Mouse (Mus musculus) cortical plate, adult 2 months (tissue): ENCODE results near the gene Il2rg. TPM values are rescaled to one million over a fixed set of nuclear protein-coding genes. Genes with fewer than 3 reads are reported as not detected.

Experiments
- H3K27ac ChIP-seq: fragments of 200-500 bp; 2 replicates; pipeline ENCODE4 v1.5.1; 2012; ENCODE audit warnings: low read length, control low read depth, inconsistent platforms; ENCODE audit not compliant: insufficient read depth
- H3K4me1 ChIP-seq: fragments of 200-500 bp; 2 replicates; pipeline ENCODE4 v1.6.1; 2011; ENCODE audit warnings: low read length; ENCODE audit not compliant: control insufficient read depth, insufficient read depth
- H3K4me3 ChIP-seq: fragments of 200-500 bp; 2 replicates; pipeline ENCODE4 v1.5.1; 2011; ENCODE audit warnings: mild to moderate bottlenecking, low read length, control low read depth; ENCODE audit not compliant: insufficient read depth
- CTCF ChIP-seq: fragments of 200-500 bp; IDR thresholded peaks from 2 replicates; pipeline ENCODE4 v1.5.1; 2011; ENCODE audit warnings: mild to moderate bottlenecking, control low read depth, low read length; ENCODE audit not compliant: insufficient read depth; ENCODE audit errors: extremely low read depth
- POLR2A ChIP-seq: fragments of 200-500 bp; IDR thresholded peaks from 2 replicates; pipeline ENCODE4 v1.6.1; 2011; ENCODE audit warnings: mild to moderate bottlenecking, low read length, control low read depth; ENCODE audit not compliant: insufficient read depth; ENCODE audit errors: extremely low read depth
- polyA plus RNA-seq: library from polyadenylated mRNA; depleted of rRNA; stranded (reverse); fragments of >200 nt; gene quantifications from 2 replicates; pipeline ENCODE4 v1.2.3, GENCODE M21; 2012; rRNA removed

The Il2rg gene
- 2.4 TPM in 2 replicates for polyA plus RNA-seq

DNA sequence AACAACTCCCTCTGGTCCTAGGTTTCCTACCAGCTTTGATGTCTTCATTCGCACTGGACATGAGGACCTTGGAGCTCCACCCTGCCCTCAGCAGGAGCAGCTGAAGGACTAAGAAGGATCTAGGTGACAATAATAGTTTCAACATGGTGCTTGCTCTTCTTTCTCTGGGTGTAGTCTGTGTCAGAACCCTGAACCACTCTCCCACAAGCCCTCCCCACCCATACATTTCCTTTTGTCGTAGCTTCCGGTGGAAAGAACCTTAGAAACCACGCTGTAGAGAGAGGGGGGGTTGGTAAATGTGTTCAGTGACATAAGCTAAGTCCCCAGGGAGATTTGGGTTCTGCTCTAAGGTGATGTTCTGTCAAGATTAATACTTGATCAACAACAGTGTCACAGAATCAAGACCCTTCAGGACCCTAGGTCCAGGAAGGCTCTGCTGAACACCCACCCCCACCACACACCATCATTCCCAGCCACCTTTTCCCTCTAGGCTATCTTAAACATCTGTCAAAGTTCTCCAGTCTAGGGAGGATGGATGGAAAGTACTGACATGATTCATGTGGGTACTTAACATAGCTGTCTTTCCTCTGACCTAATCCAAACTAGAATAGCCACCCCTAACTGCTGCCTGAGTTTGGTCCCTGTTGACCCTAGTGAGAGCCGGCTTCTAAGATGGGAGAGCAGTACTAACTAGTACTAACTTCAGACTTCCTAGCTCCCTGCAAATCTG is at the start of gene Il2rg:
TSS of gene Il2rg (minus strand) at position 231 of the 730 bp plus-strand sequence.
- TF ChIP-seq CTCF (no peak), POLR2A (no peak)
- Histone ChIP-seq H3K27ac (no peak within 1 kb of the TSS), H3K4me1 (no peaks in the 10 kb centered on the region), H3K4me3 (no peak within 1 kb of the TSS)

DNA sequence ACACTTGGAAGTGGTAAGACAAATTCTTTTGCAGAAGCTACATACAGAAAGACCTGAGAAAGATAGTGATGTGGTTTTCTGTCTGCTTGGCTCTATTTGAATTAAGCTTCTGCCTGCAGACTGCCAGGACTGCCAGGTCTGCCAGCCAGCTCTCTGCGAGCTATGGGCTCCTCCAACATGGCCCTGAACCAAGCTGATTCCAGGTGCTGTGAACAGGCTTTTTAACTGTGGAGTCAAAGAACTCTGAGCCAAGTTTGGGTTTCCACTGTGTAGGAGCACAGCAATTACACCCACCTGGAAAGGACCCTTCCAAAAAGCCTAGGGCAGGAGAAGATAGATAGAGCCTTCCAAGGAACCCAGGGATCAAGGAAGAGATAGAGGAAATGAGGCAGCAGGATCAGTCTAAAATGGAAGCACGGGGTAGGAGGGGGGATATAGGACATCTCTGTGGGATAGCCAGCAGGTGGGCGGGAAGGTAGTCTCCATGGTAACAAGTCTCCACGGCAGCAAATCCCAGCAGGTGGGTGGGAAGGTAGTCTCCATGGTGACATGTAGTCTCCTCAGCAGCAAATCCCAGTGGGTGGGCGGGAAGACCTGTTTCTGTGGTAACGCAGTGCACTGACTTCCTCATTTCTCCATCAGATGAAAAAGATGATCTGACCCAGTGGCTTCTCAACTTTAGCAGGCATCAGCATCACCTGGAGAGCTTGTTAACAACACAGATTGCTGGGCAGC is 45.7 kb upstream of the Il2rg start:
- Histone ChIP-seq H3K27ac (0 out of 2 replicates have a peak overlapping the region, but pooled peaks have one; percentile 8), H3K4me3 (no peak overlapping the region), H3K4me1 (peaks cover 10% of the 10 kb centered on the region)
- TF ChIP-seq POLR2A (peak; percentile 32; the same call in 1 of the 2 replicates), CTCF (no peak)

- no peak overlapping the region for H3K27ac ChIP-seq
- H3K4me3 ChIP-seq = no peak overlapping the region
- peaks cover 5% of the 10 kb centered on the region for H3K4me1 ChIP-seq
- TF ChIP-seq CTCF = no peak
- no peak for TF ChIP-seq POLR2A
Measured at GRCm38 (mm10) chrX:101309299-101309698, 41.2 kb upstream of the Il2rg start.

DNA sequence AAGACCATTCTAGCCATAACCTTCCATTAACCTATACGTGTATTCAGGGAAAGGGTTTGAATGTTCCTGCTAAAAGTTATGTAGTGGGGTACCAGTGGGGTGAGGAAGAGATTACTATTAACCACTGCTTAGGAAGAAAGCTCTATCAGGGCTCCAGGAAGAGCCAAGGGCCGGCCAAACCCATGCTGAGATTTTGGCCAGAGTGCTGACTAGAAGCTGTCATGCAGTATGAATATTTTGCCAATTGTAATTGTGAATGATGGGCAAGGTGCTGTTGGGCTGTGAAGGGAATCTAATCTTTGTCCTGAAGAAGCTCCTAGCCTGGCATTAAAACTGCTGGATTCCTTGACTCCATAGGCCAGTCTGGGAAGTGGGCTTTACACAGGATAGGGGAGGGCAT is 36.6 kb upstream of the Il2rg start:
- Histone ChIP-seq H3K27ac (no peak overlapping the region), H3K4me3 (no peak overlapping the region), H3K4me1 (peaks cover 5% of the 10 kb centered on the region)
- TF ChIP-seq POLR2A (no peak), CTCF (no peak)

- H3K27ac ChIP-seq = no peak overlapping the region
- TF ChIP-seq CTCF (no peak), POLR2A (no peak)
- peaks cover 4% of the 10 kb centered on the region for H3K4me1 ChIP-seq
Measured at GRCm38 (mm10) chrX:101301654-101302053, 33.6 kb upstream of the Il2rg start.

GRCm38 (mm10) chrX:101300427-101301030 is 32.5 kb upstream of the Il2rg start:
- no peak overlapping the region; the same call in 1 of the 2 replicates for H3K27ac ChIP-seq
- H3K4me1 ChIP-seq = peaks cover 4% of the 10 kb centered on the region
- H3K4me3 ChIP-seq = peak overlapping the region; percentile 78
- TF ChIP-seq POLR2A (no peak), CTCF (no peak)

More at GRCm38 (mm10) chrX:101301654-101302053, 33.6 kb upstream of the Il2rg start:
- peak overlapping the region; percentile 78 for H3K4me3 ChIP-seq

DNA sequence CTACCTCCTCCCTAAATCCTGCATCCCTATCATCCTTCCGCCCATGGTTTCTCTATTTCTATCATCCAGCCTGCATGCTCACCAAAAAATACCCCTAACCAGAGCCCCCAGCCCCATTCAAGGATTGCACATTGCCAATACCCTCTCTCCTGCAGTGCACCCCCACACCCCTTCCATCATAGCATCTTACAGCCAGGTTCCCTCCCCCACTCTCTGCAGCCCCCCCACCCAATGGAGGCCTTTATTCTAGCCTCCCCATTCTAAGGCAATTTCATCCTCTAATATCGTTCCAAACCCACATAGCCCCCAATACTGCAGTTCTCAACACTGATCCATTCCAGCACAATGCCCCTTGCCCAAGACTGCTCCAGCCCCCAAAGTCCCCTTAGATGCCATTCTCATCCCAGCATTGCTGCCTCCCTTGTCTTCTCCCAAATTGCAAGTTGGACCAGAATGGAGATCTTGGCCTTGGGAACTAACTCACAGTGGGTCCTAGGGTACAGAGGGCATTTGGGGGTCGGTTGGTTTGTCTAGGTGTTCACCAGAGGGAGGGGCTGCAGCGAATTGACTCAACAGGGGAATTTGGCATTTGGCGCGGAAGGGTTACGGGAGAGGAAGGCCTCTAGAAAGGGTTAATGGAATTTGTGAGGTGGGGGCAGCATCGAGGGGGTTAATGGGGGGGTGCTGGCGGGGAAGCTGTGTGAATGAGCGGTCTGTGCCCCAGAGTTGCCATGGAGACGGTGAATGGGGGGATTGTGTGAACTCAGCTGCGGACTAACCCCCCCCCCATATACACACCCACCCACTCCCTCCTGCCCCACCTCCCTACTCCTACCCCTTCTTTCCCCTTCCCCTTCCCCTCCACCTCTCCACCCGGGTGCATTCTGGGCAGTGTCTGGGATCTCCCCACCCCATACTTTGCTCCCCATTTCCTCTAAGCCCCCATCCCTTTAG is 31.7 kb upstream of the Il2rg start:
- H3K4me3 ChIP-seq = peak overlapping the region; percentile 78
- H3K4me1 ChIP-seq = peaks cover 4% of the 10 kb centered on the region
- TF ChIP-seq POLR2A = no peak
- no peak for TF ChIP-seq CTCF
- peak overlapping the region; percentile 96 for H3K27ac ChIP-seq

DNA sequence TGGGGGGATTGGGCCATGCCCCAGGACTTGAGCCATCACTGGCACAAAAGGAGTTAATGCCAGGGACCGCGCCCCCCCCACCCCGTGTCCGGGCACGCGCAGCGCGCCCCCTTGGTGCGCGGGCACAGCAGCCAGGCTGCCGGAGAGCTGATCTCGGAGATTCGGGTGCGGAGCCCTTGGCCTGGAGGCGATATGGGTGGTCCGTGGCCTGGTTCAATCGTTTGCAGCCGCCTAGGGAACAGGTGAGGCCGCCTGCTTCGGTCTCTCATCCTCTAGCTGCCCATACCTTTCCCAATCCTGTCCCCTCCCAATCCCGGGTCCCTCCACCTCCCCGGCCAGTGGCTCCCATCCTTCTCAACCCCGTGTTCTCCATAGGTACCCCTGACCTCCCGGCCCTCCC is 31.0 kb upstream of the Il2rg start, which contains the start of gene Nlgn3:
TSS of gene Nlgn3 (plus strand) at position 114 of the 400 bp plus-strand sequence.
- no peak for TF ChIP-seq CTCF
- no peak for TF ChIP-seq POLR2A
- H3K27ac ChIP-seq = peak within 1 kb of the TSS; percentile 96
- peaks cover 2% of the 10 kb centered on the region for H3K4me1 ChIP-seq
- H3K4me3 ChIP-seq = peak within 1 kb of the TSS; percentile 78

DNA sequence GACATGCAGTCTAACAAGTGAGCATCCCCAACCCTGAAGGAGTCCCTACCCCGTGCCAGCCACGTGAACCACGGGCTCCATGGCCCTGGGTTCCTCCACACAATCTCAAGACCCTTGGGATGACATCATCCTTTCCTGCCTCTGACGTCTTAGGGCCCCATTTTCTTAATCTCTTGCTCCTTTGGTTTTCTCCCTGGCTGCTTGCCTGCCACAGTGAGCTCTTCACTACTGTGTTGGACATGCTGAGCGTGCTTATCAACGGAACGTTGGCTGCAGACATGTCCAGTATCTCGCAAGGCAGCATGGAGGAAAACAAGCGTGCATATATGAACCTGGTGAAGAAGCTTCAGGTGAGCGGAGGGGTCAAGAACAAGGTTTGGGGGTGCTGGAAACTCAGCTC is 22.1 kb upstream of the Il2rg start:
- TF ChIP-seq CTCF (no peak), POLR2A (no peak)
- Histone ChIP-seq H3K4me1 (no peaks in the 10 kb centered on the region), H3K4me3 (no peak overlapping the region), H3K27ac (no peak overlapping the region)
